8 mouse cellular contexts compared by ENCODE assay signal in genomic region chr8:4139660-4140646, GRCm38 (mm10). TPM values are rescaled to one million over a fixed set of nuclear protein-coding genes. Genes with fewer than 3 reads are reported as not detected.
A peak's percentile ranks its signal among the peaks of the same experiment; 100 is the strongest.
DNase-seq lines count a peak whose midpoint lies in the region; ATAC-seq and TF ChIP-seq lines count a peak whose summit lies in the region.

No protein-coding gene starts in this region.

- 0 out of 2 replicates have a peak overlapping the region, but pooled peaks have one; percentile 27 for H3K4me2 ChIP-seq in limb, embryonic 13.5 days (replicated peaks)
- peak overlapping the region; percentile 66 for H3K4me2 ChIP-seq in myocyte (ENCODE audit: low read depth)

- no peak overlapping the region for H3K9ac ChIP-seq in limb, embryonic 13.5 days

- 13% methylated on average over 12 of the region's 12 CpGs for WGBS in embryonic facial prominence, embryonic 10.5 days
- WGBS in limb, embryonic 13.5 days, result 12% methylated on average over 12 of the region's 12 CpGs

- H3K36me3 ChIP-seq in embryonic facial prominence, embryonic 10.5 days (replicated peaks), result no peaks in the 10 kb centered on the region
- no peaks in the 10 kb centered on the region for H3K36me3 ChIP-seq in limb, embryonic 13.5 days
- H3K36me3 ChIP-seq in myocyte (ENCODE audit: control insufficient read depth, insufficient read depth), result no peaks in the 10 kb centered on the region

- TF ChIP-seq POLR2A in myocyte (IDR thresholded peaks at IDR 0.05; ENCODE audit: insufficient read length, low read depth), result no peak

- H3K27me3 ChIP-seq in embryonic facial prominence, embryonic 10.5 days (replicated peaks; ENCODE audit: low read depth, poor library complexity, severe bottlenecking), result no peaks in the 10 kb centered on the region; the same call in 1 of the 2 replicates
- H3K27me3 ChIP-seq in limb, embryonic 13.5 days, result peaks cover 4% of the 10 kb centered on the region; the same call in 1 of the 2 replicates
- peaks cover 1% of the 10 kb centered on the region for H3K27me3 ChIP-seq in myocyte (ENCODE audit: control insufficient read depth, insufficient read depth, insufficient read length)

- no peaks in the 10 kb centered on the region for H3K79me2 ChIP-seq in myocyte (ENCODE audit: control insufficient read depth, insufficient read depth)

- no peak overlapping the region for H3ac ChIP-seq in myocyte (ENCODE audit: control insufficient read depth, insufficient read length)

- H3K4me1 ChIP-seq in embryonic facial prominence, embryonic 10.5 days, result no peaks in the 10 kb centered on the region
- H3K4me1 ChIP-seq in limb, embryonic 13.5 days, result no peaks in the 10 kb centered on the region

- peak; percentile 96 for ATAC-seq in granulocyte monocyte progenitor cell, adult 5-6 weeks (replicated peaks; ENCODE audit: poor library complexity, severe bottlenecking)
- ATAC-seq in limb, embryonic 13.5 days (ENCODE audit: low FRiP score, low read depth), result peak; percentile 64; the same call in 1 of the 2 replicates

- H3K27ac ChIP-seq in embryonic facial prominence, embryonic 10.5 days (replicated peaks), result no peak overlapping the region
- H3K27ac ChIP-seq in limb, embryonic 13.5 days, result no peak overlapping the region

- peak; percentile 61 for DNase-seq in A20 (ENCODE audit: low read depth, low spot score)
- peak; percentile 85 for DNase-seq in adrenal gland, postnatal 14 days
- peak; percentile 77 for DNase-seq in embryonic facial prominence, embryonic 10.5 days (ENCODE audit: low spot score)
- DNase-seq in kidney, adult 9 months, result peak; percentile 77
- peak; percentile 46 to 50 for DNase-seq in spleen, postnatal 36 days (ENCODE audit: low spot score in 2 of 2)

- H3K9me3 ChIP-seq in embryonic facial prominence, embryonic 10.5 days, result no peaks in the 10 kb centered on the region
- no peaks in the 10 kb centered on the region for H3K9me3 ChIP-seq in limb, embryonic 13.5 days

- H3K4me3 ChIP-seq in embryonic facial prominence, embryonic 10.5 days, result no peak overlapping the region
- H3K4me3 ChIP-seq in limb, embryonic 13.5 days, result no peak overlapping the region
- no peak overlapping the region for H3K4me3 ChIP-seq in myocyte

TF ChIP-seq in myocyte, 11 proteins besides CTCF, POLR2A, EP300 and RAD21:
- TF ChIP-seq CEBPB (IDR thresholded peaks at IDR 0.05; ENCODE audit: insufficient read depth, poor library complexity, severe bottlenecking) (no peak), REST (IDR thresholded peaks at IDR 0.05; ENCODE audit: insufficient read depth, insufficient read length) (no peak), MYOG (IDR thresholded peaks at IDR 0.05; ENCODE audit: control insufficient read depth in 1 of 3, insufficient read depth in 1 of 3, insufficient read length in 2 of 3, low read depth in 2 of 3) (no peak), USF1 (IDR thresholded peaks at IDR 0.05; ENCODE audit: low read depth) (no peak), E2F4 (IDR thresholded peaks at IDR 0.05; ENCODE audit: insufficient read depth) (no peak), MAX (IDR thresholded peaks at IDR 0.05; ENCODE audit: low read depth) (no peak)

RNA-seq across cellular contexts. Expression of gene Cd209g, which starts 6.1 kb away (rescaled TPM):
- total RNA-seq in adrenal gland, postnatal 14 days (2021), result 0.30 TPM in 1 of 2 replicates, not detected in the other
- not detected in 2 replicates for polyA plus RNA-seq in embryonic facial prominence, embryonic 10.5 days (2016; fragmentation: Nextera tagmentation; extraction: Ambion mirVana)
- not detected in 2 replicates for total RNA-seq in granulocyte monocyte progenitor cell, adult 5-6 weeks (2014; fragmentation: Nextera tagmentation)
- total RNA-seq in granulocyte monocyte progenitor cell, adult 5-6 weeks (2017), result not detected in 2 replicates
- polyA plus RNA-seq in limb, embryonic 13.5 days (2015; fragmentation: Nextera tagmentation; extraction: Ambion mirVana), result not detected in 2 replicates
- not detected for polyA plus RNA-seq in myocyte (2012; fragmentation: generic; extraction: Trizol)

RNA-seq across cellular contexts. Expression of gene Evi5l, which starts 26.4 kb away (rescaled TPM):
- total RNA-seq in adrenal gland, postnatal 14 days (2021), result 29.6 and 34.9 TPM in 2 replicates
- polyA plus RNA-seq in embryonic facial prominence, embryonic 10.5 days (2016; fragmentation: Nextera tagmentation; extraction: Ambion mirVana), result 23.3 and 25.9 TPM in 2 replicates
- total RNA-seq in granulocyte monocyte progenitor cell, adult 5-6 weeks (2014; fragmentation: Nextera tagmentation), result 4.4 and 10.5 TPM in 2 replicates
- total RNA-seq in granulocyte monocyte progenitor cell, adult 5-6 weeks (2017), result 4.1 and 9.4 TPM in 2 replicates
- 31.3 and 34.0 TPM in 2 replicates for polyA plus RNA-seq in limb, embryonic 13.5 days (2015; fragmentation: Nextera tagmentation; extraction: Ambion mirVana)
- polyA plus RNA-seq in myocyte (2012; fragmentation: generic; extraction: Trizol), result 18.0 TPM

RNA-seq across cellular contexts. Expression of gene Cd209f, which starts 34.3 kb away (rescaled TPM):
- 0.34 and 2.1 TPM in 2 replicates for total RNA-seq in adrenal gland, postnatal 14 days (2021)
- not detected in 2 replicates for polyA plus RNA-seq in embryonic facial prominence, embryonic 10.5 days (2016; fragmentation: Nextera tagmentation; extraction: Ambion mirVana)
- 0.64 TPM in 1 of 2 replicates, not detected in the other for total RNA-seq in granulocyte monocyte progenitor cell, adult 5-6 weeks (2014; fragmentation: Nextera tagmentation)
- total RNA-seq in granulocyte monocyte progenitor cell, adult 5-6 weeks (2017), result not detected in 2 replicates
- not detected in 2 replicates for polyA plus RNA-seq in limb, embryonic 13.5 days (2015; fragmentation: Nextera tagmentation; extraction: Ambion mirVana)
- polyA plus RNA-seq in myocyte (2012; fragmentation: generic; extraction: Trizol), result not detected
